Mouse (Mus musculus): Measurements from ENCODE around the gene Chil3. TPM values are rescaled to one million over a fixed set of nuclear protein-coding genes. Genes with fewer than 3 reads are reported as not detected.

Gene Chil3
- polyA plus RNA-seq, 1 experiment from 2014 or later: 19.2 TPM

GRCm38 (mm10) chr3:106171135-106171731 is 3.9 kb upstream of the Chil3 start:
- H3K4me2 ChIP-seq (replicated peaks; ENCODE audit: low read depth, low read length): no peak overlapping the region
- WGBS: 79% methylated on average over 1 of the region's 1 CpGs
- no peak overlapping the region for H3K27ac ChIP-seq (ENCODE audit: low read length)
- no peaks in the 10 kb centered on the region for H3K27me3 ChIP-seq (replicated peaks; ENCODE audit: insufficient read depth, low read length)
- no peak for ATAC-seq
- TF ChIP-seq EP300 (IDR thresholded peaks at IDR 0.05) (no peak), CTCF (IDR thresholded peaks at IDR 0.05) (no peak)
- H3K4me3 ChIP-seq (ENCODE audit: low read depth, low read length): no peak overlapping the region
- H3K4me1 ChIP-seq (ENCODE audit: insufficient read depth, low read depth, low read length): no peaks in the 10 kb centered on the region
- no peak overlapping the region for H3K9ac ChIP-seq (replicated peaks; ENCODE audit: low read depth)
- DNase-seq (ENCODE audit: low spot score): no peak
- no peaks in the 10 kb centered on the region for H3K36me3 ChIP-seq (ENCODE audit: insufficient read depth, low read length)
- 0 out of 2 replicates have a peak, but pooled peaks cover 4% of the 10 kb centered on the region for H3K9me3 ChIP-seq (ENCODE audit: low read length)

- Histone ChIP-seq H3K4me3 (ENCODE audit: low read depth, low read length) (no peak overlapping the region), H3K27me3 (replicated peaks; ENCODE audit: insufficient read depth, low read length) (no peaks in the 10 kb centered on the region), H3K9ac (replicated peaks; ENCODE audit: low read depth) (no peak overlapping the region), H3K9me3 (ENCODE audit: low read length) (0 out of 2 replicates have a peak, but pooled peaks cover 4% of the 10 kb centered on the region), H3K27ac (ENCODE audit: low read length) (no peak overlapping the region), H3K36me3 (ENCODE audit: insufficient read depth, low read length) (no peaks in the 10 kb centered on the region), H3K4me2 (replicated peaks; ENCODE audit: low read depth, low read length) (no peak overlapping the region), H3K4me1 (ENCODE audit: insufficient read depth, low read depth, low read length) (no peaks in the 10 kb centered on the region)
- DNase-seq (ENCODE audit: low spot score) (no peak), ATAC-seq (no peak; the same call in 1 of the 2 replicates)
- 27% methylated on average over 1 of the region's 1 CpGs for WGBS
- no peak for TF ChIP-seq CTCF (IDR thresholded peaks at IDR 0.05)
- TF ChIP-seq EP300 (IDR thresholded peaks at IDR 0.05): no peak
Observed at GRCm38 (mm10) chr3:106170522-106171053, 3.2 kb upstream of the Chil3 start.

GRCm38 (mm10) chr3:106154413-106154812 is 13.0 kb downstream of the Chil3 start:
- ATAC-seq (no peak), DNase-seq (ENCODE audit: low spot score) (no peak)
- H3K9me3 ChIP-seq (ENCODE audit: low read length): no peaks in the 10 kb centered on the region
- H3K4me3 ChIP-seq (ENCODE audit: low read depth, low read length): no peak overlapping the region
- TF ChIP-seq EP300 (IDR thresholded peaks at IDR 0.05) (no peak), CTCF (IDR thresholded peaks at IDR 0.05) (no peak)
- H3K4me1 ChIP-seq (ENCODE audit: insufficient read depth, low read depth, low read length): no peaks in the 10 kb centered on the region
- 80% methylated on average over 2 of the region's 2 CpGs for WGBS
- H3K27ac ChIP-seq (ENCODE audit: low read length): no peak overlapping the region
- no peaks in the 10 kb centered on the region for H3K36me3 ChIP-seq (ENCODE audit: insufficient read depth, low read length)
- H3K9ac ChIP-seq (replicated peaks; ENCODE audit: low read depth): no peak overlapping the region
- no peak overlapping the region for H3K4me2 ChIP-seq (replicated peaks; ENCODE audit: low read depth, low read length)
- no peaks in the 10 kb centered on the region for H3K27me3 ChIP-seq (replicated peaks; ENCODE audit: insufficient read depth, low read length)

- 82% methylated on average over 10 of the region's 10 CpGs for WGBS
- H3K27me3 ChIP-seq (replicated peaks; ENCODE audit: insufficient read depth, low read length): no peaks in the 10 kb centered on the region
- no peaks in the 10 kb centered on the region for H3K36me3 ChIP-seq (ENCODE audit: insufficient read depth, low read length)
- no peaks in the 10 kb centered on the region for H3K4me1 ChIP-seq (ENCODE audit: insufficient read depth, low read depth, low read length)
- ATAC-seq: no peak
- TF ChIP-seq EP300 (IDR thresholded peaks at IDR 0.05) (no peak), CTCF (IDR thresholded peaks at IDR 0.05) (no peak)
- H3K9ac ChIP-seq (replicated peaks; ENCODE audit: low read depth): no peak overlapping the region
- H3K4me2 ChIP-seq (replicated peaks; ENCODE audit: low read depth, low read length): no peak overlapping the region
- H3K9me3 ChIP-seq (ENCODE audit: low read length): no peaks in the 10 kb centered on the region
- no peak overlapping the region for H3K27ac ChIP-seq (ENCODE audit: low read length)
- no peak for DNase-seq (ENCODE audit: low spot score)
- no peak overlapping the region for H3K4me3 ChIP-seq (ENCODE audit: low read depth, low read length)
Observed at GRCm38 (mm10) chr3:106144081-106144480, 23.3 kb downstream of the Chil3 start.

GRCm38 (mm10) chr3:106131690-106132089 is 35.7 kb downstream of the Chil3 start:
- no peak overlapping the region for H3K9ac ChIP-seq (replicated peaks; ENCODE audit: low read depth)
- H3K9me3 ChIP-seq (ENCODE audit: low read length): no peaks in the 10 kb centered on the region
- no peaks in the 10 kb centered on the region for H3K27me3 ChIP-seq (replicated peaks; ENCODE audit: insufficient read depth, low read length)
- DNase-seq (ENCODE audit: low spot score) (no peak), ATAC-seq (no peak)
- no peaks in the 10 kb centered on the region for H3K4me1 ChIP-seq (ENCODE audit: insufficient read depth, low read depth, low read length)
- no peak overlapping the region for H3K4me3 ChIP-seq (ENCODE audit: low read depth, low read length)
- 64% methylated on average over 5 of the region's 5 CpGs for WGBS
- H3K4me2 ChIP-seq (replicated peaks; ENCODE audit: low read depth, low read length): no peak overlapping the region
- TF ChIP-seq EP300 (IDR thresholded peaks at IDR 0.05): no peak
- H3K27ac ChIP-seq (ENCODE audit: low read length): no peak overlapping the region
- H3K36me3 ChIP-seq (ENCODE audit: insufficient read depth, low read length): no peaks in the 10 kb centered on the region

GRCm38 (mm10) chr3:106128807-106129493 is 38.4 kb downstream of the Chil3 start:
- 68% methylated on average over 4 of the region's 4 CpGs for WGBS
- peak; percentile 25; the same call in 1 of the 2 replicates for ATAC-seq
- H3K4me3 ChIP-seq (ENCODE audit: low read depth, low read length): no peak overlapping the region

More at GRCm38 (mm10) chr3:106128807-106129493, 38.4 kb downstream of the Chil3 start:
- no peak for DNase-seq (ENCODE audit: low spot score)
- no peaks in the 10 kb centered on the region for H3K9me3 ChIP-seq (ENCODE audit: low read length)
- H3K4me1 ChIP-seq (ENCODE audit: insufficient read depth, low read depth, low read length): no peaks in the 10 kb centered on the region
- H3K27me3 ChIP-seq (replicated peaks; ENCODE audit: insufficient read depth, low read length): no peaks in the 10 kb centered on the region
- no peak overlapping the region for H3K27ac ChIP-seq (ENCODE audit: low read length)
- H3K9ac ChIP-seq (replicated peaks; ENCODE audit: low read depth): no peak overlapping the region
- TF ChIP-seq CTCF (IDR thresholded peaks at IDR 0.05) (no peak), EP300 (IDR thresholded peaks at IDR 0.05) (no peak)
- no peak overlapping the region for H3K4me2 ChIP-seq (replicated peaks; ENCODE audit: low read depth, low read length)
- H3K36me3 ChIP-seq (ENCODE audit: insufficient read depth, low read length): no peaks in the 10 kb centered on the region

Data from lung, postnatal 0 days (tissue).